Mouse (Mus musculus): ENCODE data around the gene Nrbf2.

DNA sequence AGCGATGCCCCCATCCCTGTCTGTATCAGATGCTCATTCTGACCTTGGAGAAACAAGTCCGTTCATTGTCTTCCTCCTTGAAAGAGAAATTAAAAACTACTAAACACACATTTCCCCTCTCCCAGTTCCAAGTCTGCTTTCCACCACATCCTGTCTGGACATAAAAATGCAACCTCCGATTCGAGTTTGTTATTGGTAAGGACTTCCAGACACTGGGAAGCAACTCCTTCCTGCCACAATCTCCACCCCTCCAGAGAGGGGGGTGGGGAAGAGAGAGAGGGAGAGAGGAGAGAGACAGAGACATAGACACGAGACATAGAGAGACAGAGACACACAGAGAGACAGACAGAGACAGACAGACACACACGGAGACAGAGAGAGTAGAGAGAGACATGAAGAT is 27.4 kb upstream of the Nrbf2 start:
- TF ChIP-seq POLR2A (IDR thresholded peaks at IDR 0.05; ENCODE audit: borderline replicate concordance, low read depth, low read length) (no peak), CTCF (IDR thresholded peaks at IDR 0.05; ENCODE audit: low read depth, low read length) (no peak)

All from bone marrow macrophage, adult 2 months (primary cell).